Mouse (Mus musculus): Measurements from ENCODE around the gene Rcbtb1. TPM values are rescaled to one million over a fixed set of nuclear protein-coding genes. Genes with fewer than 3 reads are reported as not detected.

The Rcbtb1 gene
- 68.9 TPM for polyA plus RNA-seq (2014; fragmentation: Illumina TruSeq; extraction: RNeasy Lipid Tissue Mini Kit (QIAGEN cat#74804))

GRCm38 (mm10) chr14:59200711-59201603, at the start of gene Rcbtb1:
Rcbtb1 (plus strand) TSS chr14:59201209.

GRCm38 (mm10) chr14:59178649-59179048, 22.4 kb upstream of the Rcbtb1 start, which contains the start of gene Gm5142:
Gm5142 (minus strand) TSS chr14:59178749.

GRCm38 (mm10) chr14:59260056-59260455, 59.0 kb downstream of the Rcbtb1 start, which contains the start of gene Gm6904:
Gm6904 (minus strand) TSS chr14:59260216.

Other genes starting within 250 kb of the Rcbtb1 start
- not detected for gene 1700129C05Rik, start 58.3 kb upstream of the Rcbtb1 start, polyA plus RNA-seq (2014; fragmentation: Illumina TruSeq; extraction: RNeasy Lipid Tissue Mini Kit (QIAGEN cat#74804))
- not detected for gene Gm5142, start 22.5 kb upstream of the Rcbtb1 start, polyA plus RNA-seq (2014; fragmentation: Illumina TruSeq; extraction: RNeasy Lipid Tissue Mini Kit (QIAGEN cat#74804))
- gene Gm6904, start 59.0 kb downstream of the Rcbtb1 start, polyA plus RNA-seq (2014; fragmentation: Illumina TruSeq; extraction: RNeasy Lipid Tissue Mini Kit (QIAGEN cat#74804)): not detected
- 1.4 TPM for gene Phf11a, start 96.3 kb downstream of the Rcbtb1 start, polyA plus RNA-seq (2014; fragmentation: Illumina TruSeq; extraction: RNeasy Lipid Tissue Mini Kit (QIAGEN cat#74804))
- 9.7 TPM for gene Phf11b, start 140.1 kb downstream of the Rcbtb1 start, polyA plus RNA-seq (2014; fragmentation: Illumina TruSeq; extraction: RNeasy Lipid Tissue Mini Kit (QIAGEN cat#74804))
- gene Phf11d, start 164.3 kb downstream of the Rcbtb1 start, polyA plus RNA-seq (2014; fragmentation: Illumina TruSeq; extraction: RNeasy Lipid Tissue Mini Kit (QIAGEN cat#74804)): 23.2 TPM
- 0.91 TPM for gene Phf11c, start 194.2 kb downstream of the Rcbtb1 start, polyA plus RNA-seq (2014; fragmentation: Illumina TruSeq; extraction: RNeasy Lipid Tissue Mini Kit (QIAGEN cat#74804))
- gene Setdb2, start 239.7 kb downstream of the Rcbtb1 start, polyA plus RNA-seq (2014; fragmentation: Illumina TruSeq; extraction: RNeasy Lipid Tissue Mini Kit (QIAGEN cat#74804)): 15.3 TPM
- gene Cab39l, start 239.8 kb downstream of the Rcbtb1 start, polyA plus RNA-seq (2014; fragmentation: Illumina TruSeq; extraction: RNeasy Lipid Tissue Mini Kit (QIAGEN cat#74804)): 101 TPM